Mouse (Mus musculus) stomach, embryonic 15.5 days (tissue): ENCODE measurements around the gene Dhrs2. TPM values are rescaled to one million over a fixed set of nuclear protein-coding genes. Genes with fewer than 3 reads are reported as not detected.

Experiments
- ATAC-seq: fragments of 200-750 bp; cut with Nextera tagmentation; 2 replicates; pipeline ENCODE4 v1.8.0; 2017; ENCODE audit warnings: low read depth, moderate number of reproducible peaks, moderate TSS enrichment; ENCODE audit not compliant: insufficient read depth, low FRiP score
- H3K27ac ChIP-seq: fragments of 300-500 bp; sonication (generic); 2 replicates; pipeline ENCODE4 v1.5.1; 2015; ENCODE audit warnings: mild to moderate bottlenecking, inconsistent platforms
- H3K27me3 ChIP-seq: fragments of 300-500 bp; sonication (generic); replicated peaks from 2 replicates; pipeline ENCODE4 v1.6.1; 2015; ENCODE audit warnings: inconsistent platforms
- H3K36me3 ChIP-seq: fragments of 300-500 bp; sonication (generic); 2 replicates; pipeline ENCODE4 v1.6.1; 2015; ENCODE audit warnings: inconsistent platforms
- H3K4me1 ChIP-seq: fragments of 300-500 bp; sonication (generic); 2 replicates; pipeline ENCODE4 v1.6.1; 2015; ENCODE audit warnings: inconsistent platforms
- H3K4me2 ChIP-seq: fragments of 300-500 bp; sonication (generic); 2 replicates; pipeline ENCODE4 v1.6.1; 2015; ENCODE audit warnings: mild to moderate bottlenecking, inconsistent platforms
- H3K4me3 ChIP-seq: fragments of 300-500 bp; sonication (generic); replicated peaks from 2 replicates; pipeline ENCODE4 v1.5.1; 2015; ENCODE audit warnings: inconsistent platforms
- H3K9ac ChIP-seq: fragments of 300-500 bp; sonication (generic); 2 replicates; pipeline ENCODE4 v1.6.1; 2015; ENCODE audit warnings: inconsistent platforms
- H3K9me3 ChIP-seq: fragments of 300-500 bp; sonication (generic); 2 replicates; pipeline ENCODE4 v1.6.1; 2016; ENCODE audit warnings: inconsistent platforms
- WGBS: fragments of 180-500 bp; shearing (Covaris S2); methylation state at CpG from one replicate; pipeline ENCODE4 v1.1.7; 2015; 5-methylcytosine and 5-hydroxymethylcytosine counted together
- polyA plus RNA-seq: library from polyadenylated mRNA; unstranded; fragments of >200 nt; fragmentation: Nextera tagmentation; extraction: Ambion mirVana; gene quantifications from 2 replicates; pipeline ENCODE4 v1.2.1, GENCODE M21; 2015

Gene Dhrs2
- polyA plus RNA-seq, 1 experiment from 2014 or later = 0.40 TPM

DNA sequence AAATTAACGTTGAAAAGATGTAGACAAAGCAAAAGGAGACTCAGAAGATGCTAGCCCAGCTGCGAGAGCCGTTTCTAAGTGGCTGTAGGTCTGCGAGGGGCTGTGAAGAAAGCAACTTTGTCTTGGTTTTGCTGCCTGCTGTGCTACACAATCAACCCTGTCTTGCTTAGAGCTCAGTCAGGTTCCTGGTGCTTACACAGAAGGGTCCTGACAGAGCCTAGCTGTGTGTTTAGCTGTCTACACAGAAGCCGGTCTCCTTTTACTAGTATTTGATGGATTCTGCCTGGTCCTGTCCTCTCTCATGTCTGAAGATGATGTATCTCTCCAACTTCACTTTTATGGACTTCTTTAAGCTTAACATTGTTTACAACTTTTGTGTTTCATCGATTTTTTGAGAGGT is 33.6 kb downstream of the Dhrs2 start:
- no peak overlapping the region for H3K4me3 ChIP-seq
- H3K4me2 ChIP-seq = no peak overlapping the region
- WGBS = 64% methylated on average over 6 of the region's 6 CpGs
- no peaks in the 10 kb centered on the region for H3K4me1 ChIP-seq
- no peak for ATAC-seq
- no peak overlapping the region for H3K9ac ChIP-seq
- H3K9me3 ChIP-seq = no peaks in the 10 kb centered on the region
- H3K27me3 ChIP-seq = no peaks in the 10 kb centered on the region
- no peaks in the 10 kb centered on the region for H3K36me3 ChIP-seq
- H3K27ac ChIP-seq = no peak overlapping the region

DNA sequence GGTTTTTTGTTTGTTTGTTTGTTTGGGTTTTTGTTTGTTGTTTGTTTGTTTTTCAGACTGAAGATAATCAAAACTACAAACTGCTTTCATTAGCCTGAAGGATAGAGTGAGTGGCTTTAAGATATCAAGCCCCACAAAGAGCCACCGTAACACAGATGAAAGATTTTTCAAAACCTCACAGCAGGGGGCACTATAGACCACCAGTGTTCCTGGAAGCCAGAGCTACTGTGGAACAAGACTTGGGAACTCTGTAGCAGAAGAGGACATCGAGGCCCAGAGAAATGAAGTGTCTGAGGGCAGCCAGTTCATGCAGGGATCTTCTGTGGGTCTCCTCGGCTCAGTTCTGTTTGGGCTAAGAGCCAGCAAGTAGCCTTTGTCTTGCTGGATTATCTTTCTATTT is 49.4 kb downstream of the Dhrs2 start:
- ATAC-seq = no peak
- Histone ChIP-seq H3K27ac (no peak overlapping the region), H3K9me3 (no peaks in the 10 kb centered on the region), H3K9ac (no peak overlapping the region), H3K36me3 (no peaks in the 10 kb centered on the region), H3K4me3 (no peak overlapping the region), H3K4me1 (no peaks in the 10 kb centered on the region), H3K4me2 (no peak overlapping the region), H3K27me3 (no peaks in the 10 kb centered on the region)
- WGBS = 48% methylated on average over 3 of the region's 3 CpGs

DNA sequence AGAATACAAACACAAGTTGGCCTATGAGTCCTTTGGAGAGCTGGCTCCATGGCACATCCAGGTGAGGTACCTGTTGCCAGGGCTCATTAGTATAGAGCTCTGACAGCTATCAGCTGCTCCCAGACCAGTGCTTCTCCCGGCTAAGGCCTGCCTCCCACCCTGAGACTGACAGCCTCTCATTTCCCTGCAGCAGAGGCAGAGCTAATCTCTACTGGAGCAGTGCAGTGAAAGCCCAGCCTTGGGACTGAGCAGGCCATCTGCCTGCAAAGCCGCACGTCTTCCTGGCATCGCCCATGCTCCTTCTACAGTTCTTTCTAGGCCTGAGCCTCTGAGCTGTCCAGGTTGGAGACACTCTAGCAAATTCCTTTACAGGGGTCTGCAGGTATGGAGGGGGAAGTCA is 51.2 kb downstream of the Dhrs2 start:
- no peaks in the 10 kb centered on the region for H3K4me1 ChIP-seq
- H3K36me3 ChIP-seq = no peaks in the 10 kb centered on the region
- H3K27ac ChIP-seq = no peak overlapping the region
- no peak overlapping the region for H3K4me3 ChIP-seq
- H3K9ac ChIP-seq = no peak overlapping the region
- no peak for ATAC-seq
- no peak overlapping the region for H3K4me2 ChIP-seq
- no peaks in the 10 kb centered on the region for H3K27me3 ChIP-seq
- no peaks in the 10 kb centered on the region for H3K9me3 ChIP-seq
- WGBS = 71% methylated on average over 4 of the region's 4 CpGs

DNA sequence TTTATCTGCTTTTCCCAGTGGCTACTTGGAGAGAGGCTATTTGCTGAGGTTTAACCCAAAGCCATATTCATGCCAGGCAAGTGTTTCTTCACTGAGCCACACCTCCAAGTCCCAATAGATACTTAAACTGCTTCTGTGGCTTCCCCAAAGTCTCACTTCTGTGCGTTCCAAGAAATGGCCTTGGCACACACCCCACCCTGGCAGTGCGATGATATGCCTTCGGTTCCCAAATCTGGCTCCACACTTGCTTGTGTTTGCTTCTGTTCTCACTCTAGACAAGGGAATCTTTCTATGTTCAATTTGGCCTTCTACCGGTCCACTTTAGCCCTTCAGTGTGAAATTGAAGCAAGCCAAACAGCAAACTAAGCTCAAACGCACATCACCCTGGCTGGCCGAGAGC is 53.0 kb downstream of the Dhrs2 start:
- no peak for ATAC-seq
- H3K4me1 ChIP-seq = no peaks in the 10 kb centered on the region

DNA sequence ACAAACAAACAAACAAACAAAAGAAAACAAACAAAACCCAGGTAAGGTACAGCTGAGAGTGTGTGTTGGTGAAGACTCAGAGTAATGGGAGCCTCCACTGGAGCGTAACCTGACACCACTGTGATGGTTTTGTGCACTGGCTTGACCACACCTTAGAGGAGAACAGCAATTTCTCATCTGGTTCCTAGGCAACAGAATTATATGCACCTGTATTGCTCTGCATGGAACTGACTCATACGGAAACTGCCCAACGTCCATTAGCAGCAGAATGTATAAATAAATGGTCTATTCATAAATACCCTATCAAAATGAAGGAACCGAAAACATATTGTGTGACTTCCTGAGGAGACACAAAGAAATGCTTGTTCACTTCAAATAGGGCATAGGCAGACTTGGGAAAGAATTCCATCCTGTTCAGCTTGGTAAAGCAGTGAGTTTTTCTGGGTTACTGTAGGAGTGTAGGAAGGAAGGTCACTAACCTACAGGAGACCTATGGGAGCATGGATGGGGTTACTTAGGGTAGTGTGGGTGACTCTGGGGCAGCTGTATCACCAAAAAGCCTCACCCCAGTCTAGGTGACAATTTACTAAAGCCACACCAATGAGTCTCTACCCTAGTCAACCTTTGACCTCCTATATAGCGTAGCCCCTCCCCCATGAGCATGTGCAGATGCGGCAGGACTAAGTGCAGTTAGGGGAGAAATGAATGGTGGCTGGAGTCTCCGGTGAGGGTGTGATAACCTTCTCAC is 57.7 kb downstream of the Dhrs2 start:
- H3K9me3 ChIP-seq = no peaks in the 10 kb centered on the region
- no peak overlapping the region for H3K4me3 ChIP-seq
- 46% methylated on average over 7 of the region's 7 CpGs for WGBS
- no peaks in the 10 kb centered on the region for H3K4me1 ChIP-seq
- H3K9ac ChIP-seq = no peak overlapping the region
- H3K27me3 ChIP-seq = no peaks in the 10 kb centered on the region
- H3K36me3 ChIP-seq = no peaks in the 10 kb centered on the region
- H3K27ac ChIP-seq = no peak overlapping the region
- ATAC-seq = peak; percentile 60; the same call in 1 of the 2 replicates
- H3K4me2 ChIP-seq = no peak overlapping the region

More for the DNA sequence above, 53.0 kb downstream of the Dhrs2 start:
- Histone ChIP-seq H3K36me3 (no peaks in the 10 kb centered on the region), H3K9me3 (no peaks in the 10 kb centered on the region), H3K27me3 (no peaks in the 10 kb centered on the region), H3K9ac (no peak overlapping the region), H3K27ac (no peak overlapping the region), H3K4me2 (no peak overlapping the region), H3K4me3 (no peak overlapping the region)
- WGBS = 84% methylated on average over 6 of the region's 6 CpGs

Other genes starting within 250 kb of the Dhrs2 start
- gene Gm17428, start 245.1 kb upstream of the Dhrs2 start, polyA plus RNA-seq = not detected in 2 replicates
- gene Myh7, start 227.4 kb upstream of the Dhrs2 start, polyA plus RNA-seq = 5.3 and 7.5 TPM in 2 replicates
- 81.2 and 88.0 TPM in 2 replicates for gene Ngdn, start 206.6 kb upstream of the Dhrs2 start, polyA plus RNA-seq
- gene Zfhx2, start 129.7 kb upstream of the Dhrs2 start, polyA plus RNA-seq = 4.4 and 5.1 TPM in 2 replicates
- gene Thtpa, start 127.2 kb upstream of the Dhrs2 start, polyA plus RNA-seq = 19.4 and 21.6 TPM in 2 replicates
- 38.5 and 42.5 TPM in 2 replicates for gene Ap1g2, start 115.4 kb upstream of the Dhrs2 start, polyA plus RNA-seq
- 1.6 and 2.1 TPM in 2 replicates for gene Jph4, start 105.1 kb upstream of the Dhrs2 start, polyA plus RNA-seq